In genomic region chr11:117478271-117479006, GRCm38 (mm10) we compare ENCODE assay signal across 7 mouse cellular contexts. TPM values are rescaled to one million over a fixed set of nuclear protein-coding genes. Genes with fewer than 3 reads are reported as not detected.
A peak's percentile ranks its signal among the peaks of the same experiment; 100 is the strongest.
DNase-seq lines count a peak whose midpoint lies in the region; ATAC-seq lines count a peak whose summit lies in the region.

No protein-coding gene starts in this region.

- H3K4me1 ChIP-seq in forebrain, embryonic 14.5 days (ENCODE audit: control insufficient read depth, insufficient read depth, low read length), result peaks cover 38% of the 10 kb centered on the region
- H3K4me1 ChIP-seq in intestine, embryonic 16.5 days (ENCODE audit: control insufficient read depth, insufficient read depth, low read length), result peaks cover 18% of the 10 kb centered on the region

- no peak; the same call in none of the 2 replicates for ATAC-seq in forebrain, embryonic 14.5 days
- no peak for ATAC-seq in intestine, embryonic 16.5 days

- H3K27ac ChIP-seq in forebrain, embryonic 14.5 days (ENCODE audit: low read depth, low read length), result peak overlapping the region; percentile 95
- H3K27ac ChIP-seq in intestine, embryonic 16.5 days (ENCODE audit: low read length), result peak overlapping the region; percentile 56; the same call in 1 of the 2 replicates

- H3K9me3 ChIP-seq in forebrain, embryonic 14.5 days (replicated peaks; ENCODE audit: control insufficient read depth, low read length), result no peaks in the 10 kb centered on the region
- H3K9me3 ChIP-seq in intestine, embryonic 16.5 days (ENCODE audit: control insufficient read depth, low read length), result no peaks in the 10 kb centered on the region

- no peak overlapping the region for H3K4me3 ChIP-seq in forebrain, embryonic 14.5 days (ENCODE audit: low read depth, low read length)
- no peak overlapping the region for H3K4me3 ChIP-seq in intestine, embryonic 16.5 days (ENCODE audit: low read length)

- peak overlapping the region; percentile 14; the same call in 1 of the 2 replicates for H3K4me2 ChIP-seq in forebrain, embryonic 14.5 days (ENCODE audit: low read length)
- no peak overlapping the region for H3K4me2 ChIP-seq in intestine, embryonic 16.5 days (ENCODE audit: low read depth, low read length)

- H3K9ac ChIP-seq in forebrain, embryonic 14.5 days (ENCODE audit: low read length), result no peak overlapping the region
- H3K9ac ChIP-seq in intestine, embryonic 16.5 days (ENCODE audit: low read depth, low read length), result no peak overlapping the region

- 39% methylated on average over 10 of the region's 10 CpGs for WGBS in forebrain, embryonic 14.5 days
- 70% methylated on average over 10 of the region's 10 CpGs for WGBS in intestine, embryonic 16.5 days

- H3K36me3 ChIP-seq in forebrain, embryonic 14.5 days (ENCODE audit: control insufficient read depth, insufficient read depth, low read length), result no peaks in the 10 kb centered on the region
- no peaks in the 10 kb centered on the region for H3K36me3 ChIP-seq in intestine, embryonic 16.5 days (ENCODE audit: control insufficient read depth, insufficient read depth, low read length)

- H3K27me3 ChIP-seq in forebrain, embryonic 14.5 days (replicated peaks; ENCODE audit: control insufficient read depth, insufficient read depth, low read length), result peaks cover 4% of the 10 kb centered on the region; the same call in 1 of the 2 replicates
- no peaks in the 10 kb centered on the region for H3K27me3 ChIP-seq in intestine, embryonic 16.5 days (replicated peaks; ENCODE audit: control insufficient read depth, insufficient read depth, low read length)

- DNase-seq in urinary bladder, postnatal 14 days (ENCODE audit: low spot score), result peak; percentile 11
- no peak for DNase-seq in urinary bladder, postnatal 10 days (ENCODE audit: low spot score)
- peak; percentile 74 for DNase-seq in forebrain, embryonic 14.5 days (ENCODE audit: low spot score)
- DNase-seq in thymus, postnatal 36 days, result peak; percentile 28 to 41
- no peak for DNase-seq in embryo, embryonic 9.5 days (ENCODE audit: extremely low spot score)
- no peak for DNase-seq in lung, postnatal 14 days

RNA-seq across cellular contexts. Expression of gene Gm11733, which starts 5.7 kb away (rescaled TPM):
- 0.09 and 0.11 TPM in 2 replicates for polyA plus RNA-seq in forebrain, embryonic 14.5 days (2014; fragmentation: Nextera tagmentation; extraction: Ambion mirVana)
- polyA plus RNA-seq in intestine, embryonic 16.5 days (2015; fragmentation: Nextera tagmentation; extraction: Ambion mirVana), result 0.05 TPM in 1 of 2 replicates, not detected in the other

Comparison
In these comparisons a context has a peak if more than half of its experiments do, and no peak if none do; other contexts are left out.
1. DNase-seq: peak in urinary bladder, postnatal 14 days (single experiment), forebrain, embryonic 14.5 days (single experiment) and thymus, postnatal 36 days (2 of 2); none in urinary bladder, postnatal 10 days (single experiment), embryo, embryonic 9.5 days (single experiment) and lung, postnatal 14 days (single experiment).